Mouse (Mus musculus) G1E (cell line): ENCODE data around the gene Marc1. TPM values are rescaled to one million over a fixed set of nuclear protein-coding genes. Genes with fewer than 3 reads are reported as not detected.

ENCODE experiments used
- ATAC-seq: 2 replicates; pipeline ENCODE4 v1.8.0; 2016; ENCODE audit warnings: mild to moderate bottlenecking; ENCODE audit not compliant: insufficient number of reproducible peaks, poor library complexity, low FRiP score, severe bottlenecking; ENCODE audit errors: extremely low read depth
- DNase-seq: peaks from one replicate; pipeline ENCODE4 v3.0.0; 2012; ENCODE audit warnings: low spot score
- H3K27me3 ChIP-seq: 2 replicates; pipeline ENCODE4 v1.6.1; 2012; ENCODE audit warnings: mild to moderate bottlenecking, low read length, inconsistent platforms; ENCODE audit not compliant: insufficient read depth
- H3K36me3 ChIP-seq: replicated peaks from 2 replicates; pipeline ENCODE3; 2012; ENCODE audit warnings: mild to moderate bottlenecking, inconsistent platforms
- H3K4me1 ChIP-seq: 2 replicates; pipeline ENCODE4 v1.6.1; 2012; ENCODE audit warnings: low read depth, low read length, inconsistent platforms, mixed read lengths; ENCODE audit not compliant: insufficient read depth
- H3K4me3 ChIP-seq: 2 replicates; pipeline ENCODE4 v1.5.1; 2012; ENCODE audit warnings: low read depth, mild to moderate bottlenecking, inconsistent platforms, low read length, moderate library complexity, mixed read lengths
- H3K9me3 ChIP-seq: replicated peaks from 2 replicates; pipeline ENCODE4 v1.6.1; 2012; ENCODE audit warnings: inconsistent platforms
- CTCF ChIP-seq: IDR thresholded peaks from 2 replicates; pipeline ENCODE4 v1.5.1; 2012; ENCODE audit warnings: low read depth, low read length, inconsistent platforms, mixed read lengths
- GATA1 ChIP-seq: IDR thresholded peaks from 2 replicates; pipeline ENCODE4 v1.6.1; 2012; ENCODE audit warnings: borderline replicate concordance, low read length, inconsistent platforms, mixed read lengths
- GATA2 ChIP-seq: IDR thresholded peaks from 2 replicates; pipeline ENCODE4 v1.6.1; 2012; ENCODE audit warnings: low read depth, low read length, inconsistent platforms, borderline replicate concordance
- POLR2AphosphoS5 ChIP-seq: IDR thresholded peaks from 2 replicates; pipeline ENCODE4 v1.6.1; 2012; ENCODE audit warnings: low read depth, low read length, inconsistent platforms; ENCODE audit not compliant: insufficient replicate concordance
- TAL1 ChIP-seq: conservative IDR thresholded peaks from 2 replicates; pipeline ENCODE4 v1.6.1; 2012; ENCODE audit warnings: low read depth, low read length, inconsistent platforms, mixed read lengths
- polyA plus RNA-seq: library from polyadenylated mRNA; stranded (reverse); fragments of >175 nt; gene quantifications from 2 replicates; pipeline ENCODE4 v1.2.3, GENCODE M21; 2012
- total RNA-seq, 2 experiments: library from RNA; stranded (forward) in 1 of 2; stranded (reverse) in 1 of 2; fragments of 200-1000 nt in 1 of 2; fragments of >200 nt in 1 of 2; fragmentation: Nextera tagmentation in 1 of 2; gene quantifications; 2 replicates each; pipeline ENCODE4 v1.2.3; 2014 to 2017

The Marc1 gene
- total and polyA plus RNA-seq, 3 experiments, result not detected

DNA sequence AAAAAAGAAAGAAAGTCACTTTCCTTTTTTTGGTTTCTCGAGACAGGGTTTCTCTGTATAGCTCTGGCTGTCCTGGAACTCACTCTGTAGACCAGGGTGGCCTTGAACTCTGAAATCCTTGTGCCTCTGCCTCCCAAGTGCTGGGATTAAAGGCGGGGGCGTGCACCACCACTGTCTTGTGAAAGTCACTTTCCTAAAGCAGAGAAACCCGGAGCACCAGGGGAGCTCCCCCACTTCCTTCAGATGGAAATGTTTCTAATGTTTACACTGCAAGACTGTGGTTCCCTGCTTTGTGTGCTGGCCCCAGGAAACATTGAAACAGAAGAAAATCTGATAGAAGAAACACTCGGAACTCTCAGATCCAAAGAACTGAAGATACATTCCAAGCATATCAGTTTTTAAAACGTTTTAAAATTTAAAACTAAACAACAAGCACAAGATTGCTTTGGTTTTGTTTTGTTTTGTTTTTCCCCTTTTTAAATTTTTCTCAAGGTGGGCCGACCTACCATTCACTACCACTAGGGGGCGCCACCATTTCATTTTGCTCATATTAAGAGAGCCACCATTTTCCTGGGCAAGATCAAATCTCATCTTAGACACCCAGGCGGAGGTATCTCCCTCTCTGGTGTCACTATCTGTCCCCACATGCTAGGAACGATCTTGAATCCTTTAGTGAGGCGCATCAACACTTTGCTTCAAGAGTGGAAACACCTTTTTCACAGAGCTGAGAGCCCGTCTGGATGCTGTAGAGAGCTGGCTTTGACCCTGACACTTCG lies 24.5 kb downstream of the Marc1 start:
- Histone ChIP-seq H3K9me3 (no peaks in the 10 kb centered on the region), H3K27me3 (no peaks in the 10 kb centered on the region), H3K4me1 (no peaks in the 10 kb centered on the region), H3K4me3 (no peak overlapping the region), H3K36me3 (no peaks in the 10 kb centered on the region)
- DNase-seq (no peak), ATAC-seq (no peak)
- TF ChIP-seq GATA1, result no peak
- TF ChIP-seq TAL1, result no peak
- no peak for TF ChIP-seq GATA2
- TF ChIP-seq CTCF, result no peak
- TF ChIP-seq POLR2AphosphoS5, result no peak

DNA sequence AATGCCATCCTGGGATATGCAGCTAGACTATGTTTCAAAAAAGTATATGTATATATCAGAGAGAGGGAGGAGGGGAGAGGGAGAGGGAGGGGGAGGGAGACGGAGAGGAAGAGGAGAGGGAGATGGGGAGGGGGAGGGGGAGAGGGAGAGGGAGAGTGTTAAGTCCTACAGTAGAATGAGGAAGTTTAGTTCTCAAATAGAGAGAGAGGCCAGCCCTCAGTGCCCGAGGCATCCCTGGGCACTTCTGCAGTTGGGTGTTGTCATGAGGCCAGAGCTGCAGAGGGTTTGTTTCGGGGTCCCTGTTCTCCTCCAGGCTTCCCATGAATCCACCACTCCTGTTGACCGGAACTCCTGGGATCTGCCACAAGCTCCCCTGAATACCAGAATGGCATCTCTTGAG lies 27.5 kb downstream of the Marc1 start:
- DNase-seq (no peak), ATAC-seq (no peak)
- no peak for TF ChIP-seq CTCF
- TF ChIP-seq GATA1, result no peak
- TF ChIP-seq TAL1, result no peak
- no peak for TF ChIP-seq GATA2
- no peak for TF ChIP-seq POLR2AphosphoS5
- H3K4me3 ChIP-seq, result no peak overlapping the region
- no peaks in the 10 kb centered on the region for H3K27me3 ChIP-seq
- H3K36me3 ChIP-seq, result no peaks in the 10 kb centered on the region
- no peaks in the 10 kb centered on the region for H3K4me1 ChIP-seq
- no peaks in the 10 kb centered on the region for H3K9me3 ChIP-seq

DNA sequence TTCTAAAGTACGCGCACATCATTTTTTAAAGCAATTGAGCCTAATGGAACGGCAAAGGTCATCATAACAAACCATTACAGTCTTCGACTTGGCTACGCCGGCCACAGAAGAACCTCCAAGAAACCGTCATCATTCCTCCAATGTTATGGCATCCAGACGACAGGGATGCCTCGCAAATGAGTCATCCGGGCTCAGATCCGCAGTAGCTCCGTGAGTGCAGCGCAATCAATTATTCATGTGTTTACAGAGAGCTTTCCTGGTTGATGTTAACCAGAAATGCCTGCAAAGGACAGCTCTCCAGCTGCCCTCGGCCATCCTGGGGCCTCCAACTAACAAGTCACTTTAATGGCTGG lies 29.0 kb downstream of the Marc1 start:
- H3K4me1 ChIP-seq, result no peaks in the 10 kb centered on the region
- ATAC-seq (no peak), DNase-seq (no peak)
- TF ChIP-seq TAL1 (no peak), CTCF (no peak), GATA1 (no peak), GATA2 (no peak), POLR2AphosphoS5 (no peak)
- H3K36me3 ChIP-seq, result no peaks in the 10 kb centered on the region
- no peak overlapping the region for H3K4me3 ChIP-seq
- H3K9me3 ChIP-seq, result no peaks in the 10 kb centered on the region
- no peaks in the 10 kb centered on the region for H3K27me3 ChIP-seq

DNA sequence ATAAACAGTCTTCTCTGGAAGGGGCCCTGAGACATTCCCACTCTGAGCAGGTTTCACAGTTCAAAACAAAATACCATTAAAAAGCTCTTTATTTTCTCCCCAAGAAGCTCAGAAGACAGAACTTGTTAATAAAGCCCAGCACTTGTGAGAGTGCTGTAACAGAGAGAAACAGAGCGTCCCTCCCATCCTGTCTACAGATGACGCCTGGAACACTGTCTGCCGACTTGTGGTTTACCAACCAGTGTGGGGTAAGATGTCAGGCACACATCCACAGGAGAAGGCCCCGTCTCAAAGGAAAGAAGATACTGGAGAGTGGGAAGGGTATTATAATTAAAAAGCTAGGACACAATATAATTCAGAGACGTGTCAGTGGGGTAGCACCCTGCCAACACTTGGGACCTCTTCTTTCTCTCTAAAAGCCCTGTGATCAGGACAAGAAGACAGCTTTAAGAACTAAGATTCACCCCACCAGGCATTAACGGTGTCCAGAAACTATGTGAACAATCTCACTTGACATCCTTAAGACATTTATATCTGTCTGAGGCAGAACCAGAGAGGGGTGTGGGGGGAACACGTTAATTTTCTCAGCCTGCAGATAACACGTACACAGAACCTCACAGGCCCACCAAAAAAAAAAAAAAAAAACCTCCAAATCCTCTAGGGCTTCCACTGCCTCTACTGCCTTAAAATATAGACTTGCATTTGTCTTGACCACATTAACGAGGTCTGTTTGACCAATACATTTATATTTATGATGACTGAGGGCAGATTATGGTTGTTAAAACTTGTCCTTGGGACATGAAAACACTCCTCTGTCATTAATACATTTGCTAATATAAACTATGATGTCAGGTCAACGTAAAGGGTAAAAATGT lies 29.6 kb downstream of the Marc1 start:
- no peaks in the 10 kb centered on the region for H3K27me3 ChIP-seq
- H3K9me3 ChIP-seq, result no peaks in the 10 kb centered on the region
- no peak overlapping the region for H3K4me3 ChIP-seq
- no peak for TF ChIP-seq POLR2AphosphoS5
- no peak for TF ChIP-seq TAL1
- TF ChIP-seq CTCF, result no peak
- no peak for TF ChIP-seq GATA1
- TF ChIP-seq GATA2, result no peak
- DNase-seq, result no peak
- no peak for ATAC-seq
- no peaks in the 10 kb centered on the region for H3K36me3 ChIP-seq
- H3K4me1 ChIP-seq, result no peaks in the 10 kb centered on the region

DNA sequence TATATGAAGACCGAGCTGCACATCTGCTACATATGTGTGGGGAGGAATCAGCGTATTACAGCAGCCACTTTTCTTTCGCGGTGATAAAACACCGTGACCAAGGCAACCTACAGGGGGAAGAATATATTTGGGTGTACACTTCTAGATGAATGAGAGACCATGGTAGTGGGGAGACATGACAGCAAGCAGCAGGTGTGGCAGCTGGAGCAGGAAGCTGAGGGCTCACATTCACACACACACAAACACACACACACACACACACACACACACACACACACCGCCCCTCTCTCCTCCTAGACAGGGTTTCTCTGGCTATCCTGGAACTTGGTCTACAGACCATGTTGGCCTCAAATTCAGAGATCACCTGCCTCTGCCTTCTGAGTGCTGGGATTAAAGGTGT lies 33.0 kb downstream of the Marc1 start:
- DNase-seq (no peak), ATAC-seq (no peak)
- no peaks in the 10 kb centered on the region for H3K27me3 ChIP-seq
- H3K9me3 ChIP-seq, result no peaks in the 10 kb centered on the region
- TF ChIP-seq CTCF (no peak), GATA2 (no peak), GATA1 (no peak), TAL1 (no peak), POLR2AphosphoS5 (no peak)
- no peaks in the 10 kb centered on the region for H3K4me1 ChIP-seq
- no peaks in the 10 kb centered on the region for H3K36me3 ChIP-seq
- no peak overlapping the region for H3K4me3 ChIP-seq

DNA sequence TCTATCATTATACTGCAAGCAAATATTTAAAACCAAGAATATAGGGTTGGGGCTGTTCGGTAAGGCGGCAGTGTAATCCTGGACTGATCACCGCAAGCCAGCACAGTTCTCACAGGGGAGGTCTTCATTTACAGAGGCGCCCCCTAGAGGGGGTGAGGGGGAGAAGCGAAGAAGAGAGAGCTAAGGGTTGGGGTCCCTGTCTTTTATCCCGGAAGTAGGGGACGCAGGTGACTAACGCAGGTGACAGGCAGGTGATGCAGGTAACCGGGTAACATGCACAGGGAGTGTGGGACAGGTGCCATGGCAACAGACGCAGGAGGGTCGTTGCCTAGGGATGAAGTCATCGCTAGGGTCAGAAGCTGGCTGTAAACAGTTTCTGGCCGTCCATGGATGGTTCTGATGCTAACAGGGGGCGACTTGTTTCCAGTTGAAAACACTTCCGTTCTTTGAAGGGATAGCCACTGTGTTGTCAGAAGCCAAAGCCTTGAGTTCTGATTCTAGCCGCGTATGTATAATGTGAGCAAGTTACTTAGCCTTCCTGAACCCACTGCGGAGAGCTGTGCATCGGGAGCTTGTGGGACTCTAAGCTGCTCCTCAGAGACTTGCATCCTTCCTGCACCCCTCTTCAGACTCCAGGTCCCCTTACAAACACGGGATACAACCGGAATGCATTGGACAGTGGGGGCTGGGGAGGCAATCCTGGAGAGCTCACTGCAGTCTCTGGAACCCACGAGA lies 33.9 kb downstream of the Marc1 start:
- TF ChIP-seq TAL1 (no peak), CTCF (no peak), GATA1 (no peak), GATA2 (no peak), POLR2AphosphoS5 (no peak)
- no peaks in the 10 kb centered on the region for H3K9me3 ChIP-seq
- ATAC-seq (no peak), DNase-seq (no peak)
- H3K4me1 ChIP-seq, result no peaks in the 10 kb centered on the region
- no peaks in the 10 kb centered on the region for H3K36me3 ChIP-seq
- no peak overlapping the region for H3K4me3 ChIP-seq
- no peaks in the 10 kb centered on the region for H3K27me3 ChIP-seq
